Mouse (Mus musculus) C2C12 (cell line): ENCODE results near the gene Gm7102. TPM values are rescaled to one million over a fixed set of nuclear protein-coding genes. Genes with fewer than 3 reads are reported as not detected.
"Not testable (repeated sequence)": the region's sequence is repeated elsewhere in the genome, so short reads cannot be mapped to it uniquely, and the experiment has no call there.

Source experiments
- H3K27me3 ChIP-seq: one replicate; pipeline ENCODE4 v1.6.1; 2011; ENCODE audit not compliant: control insufficient read depth, insufficient read depth, insufficient read length
- H3K36me3 ChIP-seq: one replicate; pipeline ENCODE4 v1.6.1; 2011; ENCODE audit not compliant: control insufficient read depth, insufficient read depth
- H3K4me3 ChIP-seq: one replicate; pipeline ENCODE4 v1.5.1; 2011; ENCODE audit warnings: mild to moderate bottlenecking, control low read depth; ENCODE audit not compliant: poor library complexity, insufficient read depth, severe bottlenecking
- H3K79me2 ChIP-seq: one replicate; pipeline ENCODE4 v1.6.1; 2011; ENCODE audit not compliant: control insufficient read depth, insufficient read depth
- H3K79me3 ChIP-seq: one replicate; pipeline ENCODE4 v1.6.1; 2011; ENCODE audit warnings: low read depth, control low read depth
- H3ac ChIP-seq: one replicate; pipeline ENCODE3; 2011; ENCODE audit warnings: low read depth; ENCODE audit not compliant: control insufficient read depth, insufficient read length
- CEBPB ChIP-seq: IDR thresholded peaks from one replicate; pipeline ENCODE4 v1.6.1; 2011; ENCODE audit warnings: low read depth, mild to moderate bottlenecking, control low read depth, moderate library complexity
- CTCF ChIP-seq: IDR thresholded peaks from one replicate; pipeline ENCODE4 v1.5.1; 2011; ENCODE audit not compliant: control insufficient read depth, insufficient read depth, insufficient read length
- FOSL1 ChIP-seq: IDR thresholded peaks from one replicate; pipeline ENCODE4 v1.8.0; 2011; ENCODE audit warnings: mild to moderate bottlenecking, low read length; ENCODE audit not compliant: poor library complexity, insufficient read depth, severe bottlenecking
- MAX ChIP-seq: IDR thresholded peaks from one replicate; pipeline ENCODE4 v1.6.1; 2011; ENCODE audit warnings: mild to moderate bottlenecking, control low read depth
- MYOD1 ChIP-seq: IDR thresholded peaks from one replicate; pipeline ENCODE4 v1.6.1; 2011; ENCODE audit warnings: low read depth; ENCODE audit not compliant: control insufficient read depth, insufficient read length
- MYOG ChIP-seq: IDR thresholded peaks from one replicate; pipeline ENCODE4 v1.6.1; 2011; ENCODE audit not compliant: control insufficient read depth, insufficient read length; ENCODE audit errors: extremely low read depth
- USF1 ChIP-seq: IDR thresholded peaks from one replicate; pipeline ENCODE4 v1.6.1; 2011; ENCODE audit warnings: low read depth, mild to moderate bottlenecking, control low read depth, moderate library complexity
- polyA plus RNA-seq: library from polyadenylated mRNA; unstranded; fragments of >200 nt; fragmentation: generic; extraction: Trizol; gene quantifications from one replicate; pipeline ENCODE4 v1.2.1, GENCODE M21; 2012; ENCODE audit warnings: missing spikeins

Gm7102 gene
- polyA plus RNA-seq, 1 experiment, result not detected

DNA sequence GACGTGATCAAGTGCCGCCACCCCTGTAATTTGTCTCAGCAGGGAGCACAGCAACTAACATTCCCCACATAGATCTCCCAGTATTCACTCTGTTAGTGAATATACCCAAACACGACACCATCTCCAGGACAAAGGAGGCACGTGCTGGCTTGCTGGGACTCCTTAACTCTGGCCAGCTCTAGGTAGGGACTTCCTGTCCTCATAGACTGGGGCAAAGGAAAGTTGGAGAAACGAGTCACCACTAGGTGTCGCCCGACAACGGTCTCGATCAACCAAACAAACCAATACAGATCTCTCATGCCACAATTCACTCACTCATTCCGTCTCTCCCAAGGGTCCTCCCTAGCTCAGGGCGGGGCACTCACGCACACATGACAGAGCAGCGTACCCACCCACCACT lies 23.2 kb upstream of the Gm7102 start:
- H3ac ChIP-seq, result peak overlapping the region; percentile 0
- H3K27me3 ChIP-seq, result no peaks in the 10 kb centered on the region
- no peak overlapping the region for H3K4me3 ChIP-seq
- no peaks in the 10 kb centered on the region for H3K79me2 ChIP-seq
- no peaks in the 10 kb centered on the region for H3K36me3 ChIP-seq
- TF ChIP-seq USF1 (peak; percentile 14), MYOG (no peak)
- no peaks in the 10 kb centered on the region for H3K79me3 ChIP-seq

DNA sequence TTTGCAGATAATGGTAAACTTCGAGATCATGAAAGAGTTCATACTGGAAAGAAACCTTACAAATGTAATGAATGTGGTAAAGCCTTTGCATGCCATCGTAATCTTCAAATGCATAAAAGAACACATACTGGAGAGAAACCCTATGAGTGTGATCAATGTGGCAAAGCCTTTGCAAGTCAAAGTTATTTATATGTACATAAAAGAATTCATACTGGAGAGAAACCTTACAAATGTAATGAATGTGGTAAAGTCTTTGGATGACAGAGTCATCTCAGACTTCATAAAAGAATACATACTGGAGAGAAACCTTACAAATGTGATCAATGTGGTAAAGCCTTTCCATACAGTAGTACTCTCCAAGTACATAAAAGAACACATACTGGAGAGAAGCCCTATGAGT lies 7.5 kb upstream of the Gm7102 start, which contains the start of gene Gm6020:
TSS of gene Gm6020 (plus strand) at position 301 of the 400 bp plus-strand sequence.
- not testable (repeated sequence) for H3ac ChIP-seq, H3K27me3 ChIP-seq, H3K79me2 ChIP-seq, H3K79me3 ChIP-seq, H3K4me3 ChIP-seq, H3K36me3 ChIP-seq

GRCm38 (mm10) chr19:61151701-61152420 lies 24.2 kb downstream of the Gm7102 start:
- no peaks in the 10 kb centered on the region for H3K36me3 ChIP-seq
- no peak overlapping the region for H3ac ChIP-seq
- no peaks in the 10 kb centered on the region for H3K79me2 ChIP-seq
- H3K79me3 ChIP-seq, result no peaks in the 10 kb centered on the region
- no peaks in the 10 kb centered on the region for H3K27me3 ChIP-seq
- TF ChIP-seq FOSL1 (no peak), USF1 (no peak), MYOD1 (no peak), MAX (no peak), MYOG (no peak), CTCF (no peak), CEBPB (no peak)
- no peak overlapping the region for H3K4me3 ChIP-seq

DNA sequence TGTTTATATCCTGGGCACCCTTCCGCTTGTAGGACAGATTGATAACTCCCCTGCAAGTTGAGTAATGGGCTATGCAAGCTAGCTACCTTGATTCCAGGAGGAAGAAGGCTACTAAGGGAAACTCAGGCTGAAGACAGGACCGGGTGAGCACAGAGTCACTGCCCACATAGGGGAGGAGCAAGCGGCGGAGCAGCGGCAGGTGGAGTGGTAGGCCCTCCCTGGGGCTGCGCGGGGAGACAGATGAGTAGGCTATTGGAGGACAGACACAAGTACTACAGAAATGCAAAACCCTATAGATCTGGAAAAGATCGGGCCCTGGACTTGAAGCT lies 24.8 kb downstream of the Gm7102 start:
- TF ChIP-seq MAX, result no peak
- no peak for TF ChIP-seq CTCF
- TF ChIP-seq MYOG, result no peak

GRCm38 (mm10) chr19:61141299-61141698 lies 34.8 kb downstream of the Gm7102 start:
- Histone ChIP-seq H3K36me3 (no peaks in the 10 kb centered on the region), H3ac (no peak overlapping the region)

More for the DNA sequence above, 24.8 kb downstream of the Gm7102 start:
- no peak overlapping the region for H3K4me3 ChIP-seq
- no peaks in the 10 kb centered on the region for H3K79me3 ChIP-seq
- H3K27me3 ChIP-seq, result no peaks in the 10 kb centered on the region
- H3K79me2 ChIP-seq, result no peaks in the 10 kb centered on the region
- H3K36me3 ChIP-seq, result no peaks in the 10 kb centered on the region
- H3ac ChIP-seq, result no peak overlapping the region

GRCm38 (mm10) chr19:61140342-61141206 lies 35.5 kb downstream of the Gm7102 start, which contains the start of gene Zfp950:
TSS of gene Zfp950 (minus strand) at chr19:61140840.
- TF ChIP-seq MYOD1, result no peak
- TF ChIP-seq USF1, result no peak
- no peak for TF ChIP-seq MAX
- Histone ChIP-seq H3K36me3 (no peaks in the 10 kb centered on the region), H3K79me2 (peaks cover 23% of the 10 kb centered on the region), H3K4me3 (peak within 1 kb of the TSS; percentile 80), H3K27me3 (no peaks in the 10 kb centered on the region), H3ac (peak within 1 kb of the TSS; percentile 99), H3K79me3 (peaks cover 13% of the 10 kb centered on the region)

More at GRCm38 (mm10) chr19:61141299-61141698, 34.8 kb downstream of the Gm7102 start:
- Histone ChIP-seq H3K4me3 (peak overlapping the region; percentile 80), H3K79me3 (peaks cover 13% of the 10 kb centered on the region), H3K27me3 (no peaks in the 10 kb centered on the region), H3K79me2 (peaks cover 23% of the 10 kb centered on the region)
- no peak for TF ChIP-seq MYOG
- no peak for TF ChIP-seq MYOD1
- no peak for TF ChIP-seq CEBPB
- no peak for TF ChIP-seq CTCF
- no peak for TF ChIP-seq USF1
- no peak for TF ChIP-seq FOSL1
- no peak for TF ChIP-seq MAX
